ENCODE assay signal across 16 mouse cellular contexts in the genomic region with DNA sequence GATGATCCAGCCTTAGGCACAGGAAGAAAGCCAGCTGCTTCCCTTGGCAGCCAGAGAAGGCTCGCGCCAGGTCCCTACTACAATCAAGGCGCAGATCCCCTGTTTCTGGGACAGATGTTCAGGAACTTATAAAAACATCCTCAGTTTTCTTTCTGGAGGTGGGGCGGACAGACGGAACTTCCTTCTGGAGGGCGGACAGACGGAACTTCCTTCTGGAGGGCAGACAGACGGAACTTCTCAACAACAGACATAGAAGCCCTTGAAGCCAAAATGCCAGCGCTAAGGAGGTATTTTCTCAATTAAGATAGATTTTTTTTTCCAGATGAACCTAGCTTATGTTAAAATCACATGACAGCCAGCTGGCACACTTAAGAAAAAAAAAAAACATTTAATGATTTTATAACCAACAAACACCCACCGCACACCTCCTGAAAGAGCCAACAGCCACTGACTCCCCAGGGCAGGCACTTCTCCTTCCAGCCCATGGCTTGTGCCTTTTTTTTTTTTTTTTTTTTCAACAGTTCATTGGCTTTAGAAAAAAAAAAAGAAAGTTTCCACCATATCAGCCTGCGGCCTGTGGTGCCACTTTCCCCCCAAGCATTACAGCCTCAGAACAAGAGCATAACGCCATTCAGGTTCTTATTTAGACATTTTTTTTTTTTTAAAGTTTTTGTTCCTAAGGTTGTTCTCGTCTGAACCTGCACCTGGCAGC. TPM values are rescaled to one million over a fixed set of nuclear protein-coding genes. Genes with fewer than 3 reads are reported as not detected.
DNase-seq lines count a peak whose midpoint lies in the region; ATAC-seq and TF ChIP-seq lines count a peak whose summit lies in the region.
"Had no signal": no experiment of that assay in that cellular context is flagged by ENCODE, and none has a peak within 500 bp of the region (broad histone marks: within the 10 kb centered on the region; RNA-seq: fewer than 3 reads in every experiment).

No protein-coding gene starts in this region.

- no peak for TF ChIP-seq POLR2A in liver, adult 2 months (IDR thresholded peaks at IDR 0.05; ENCODE audit: extremely low read depth, insufficient read depth, low read length)

- intact Hi-C loops in heart, postnatal 25 days (cut with DNase I), result no loop called here

- no peaks in the 10 kb centered on the region for H3K9me3 ChIP-seq in intestine, embryonic 15.5 days
- H3K9me3 ChIP-seq: stomach, embryonic 15.5 days had no signal

- H3K36me3 ChIP-seq in liver, adult 2 months (ENCODE audit: control insufficient read depth, insufficient read depth, low read length), result no peaks in the 10 kb centered on the region
- no peaks in the 10 kb centered on the region for H3K36me3 ChIP-seq in intestine, embryonic 15.5 days
- H3K36me3 ChIP-seq: stomach, embryonic 15.5 days had no signal

- TF ChIP-seq CTCF in liver, adult 2 months (IDR thresholded peaks at IDR 0.05; ENCODE audit: low read depth, low read length), result no peak

- peak; percentile 62 for ATAC-seq in megakaryocyte, adult 5-6 weeks (ENCODE audit: poor library complexity, severe bottlenecking)
- ATAC-seq in intestine, embryonic 15.5 days, result no peak
- ATAC-seq: CD4-positive, CD25-positive, alpha-beta regulatory T cell, adult 4 months; intestine, embryonic 16.5 days had no signal

- no peak overlapping the region for H3K9ac ChIP-seq in liver, adult 2 months (ENCODE audit: low read depth, low read length)
- H3K9ac ChIP-seq in intestine, embryonic 15.5 days, result no peak overlapping the region
- H3K9ac ChIP-seq: liver, embryonic 14.5 days; stomach, embryonic 15.5 days had no signal

- H3K4me1 ChIP-seq in liver, adult 2 months (ENCODE audit: control insufficient read depth, insufficient read depth, low read length), result no peaks in the 10 kb centered on the region
- H3K4me1 ChIP-seq in intestine, embryonic 15.5 days (replicated peaks), result no peaks in the 10 kb centered on the region
- H3K4me1 ChIP-seq: stomach, embryonic 15.5 days had no signal

- peak; percentile 13 to 24 for DNase-seq in heart, adult 18-20 months
- DNase-seq in heart, postnatal 25 days (ENCODE audit: low spot score), result no peak
- peak; percentile 14 for DNase-seq in liver, adult 2 months (ENCODE audit: extremely low read depth, low read depth, low spot score)
- no peak for DNase-seq in liver
- peak; percentile 17 for DNase-seq in brain, adult 2 months (ENCODE audit: low read depth, low spot score)
- DNase-seq: gastrocnemius, postnatal 10 days; heart, postnatal 36 days; right cerebral cortex, postnatal 25 days; thymus, postnatal 25 days had no signal

- H3K27me3 ChIP-seq in liver, adult 2 months (ENCODE audit: control insufficient read depth, insufficient read depth, low read length), result no peaks in the 10 kb centered on the region
- no peaks in the 10 kb centered on the region for H3K27me3 ChIP-seq in intestine, embryonic 15.5 days (replicated peaks)
- H3K27me3 ChIP-seq: stomach, embryonic 15.5 days had no signal

- no peak overlapping the region for H3K27ac ChIP-seq in liver, adult 2 months (replicated peaks; ENCODE audit: insufficient read depth, low read depth, low read length)
- H3K27ac ChIP-seq in intestine, embryonic 15.5 days, result no peak overlapping the region
- H3K27ac ChIP-seq: liver, embryonic 14.5 days; stomach, embryonic 15.5 days had no signal

- WGBS in liver, adult 2 months, result 87% methylated on average over 13 of the region's 13 CpGs
- 77% methylated on average over 13 of the region's 13 CpGs for WGBS in intestine, embryonic 15.5 days

- no peak overlapping the region for H3K4me2 ChIP-seq in intestine, embryonic 15.5 days (replicated peaks)
- H3K4me2 ChIP-seq: midbrain, embryonic 11.5 days; stomach, embryonic 15.5 days had no signal

- no peak overlapping the region for H3K4me3 ChIP-seq in liver, adult 2 months (ENCODE audit: insufficient read depth, low read depth, low read length)
- no peak overlapping the region for H3K4me3 ChIP-seq in intestine, embryonic 15.5 days (replicated peaks)
- H3K4me3 ChIP-seq: stomach, embryonic 15.5 days had no signal

- H3K79me2 ChIP-seq in liver, adult 2 months (ENCODE audit: control insufficient read depth, insufficient read depth, low read length), result no peaks in the 10 kb centered on the region

RNA-seq across cellular contexts. Expression of a gene that starts 34.8 kb away (rescaled TPM):
- 10 to 100 TPM; 30.5 to 33.9 TPM for total RNA-seq in heart, adult 18-20 months (2021)
- total RNA-seq in heart, postnatal 25 days (2021), result 10 to 100 TPM; 23.6 to 27.5 TPM
- total RNA-seq in liver, adult 2 months (2014; rRNA removed), result 24.6 and 34.5 TPM in 2 replicates
- polyA plus RNA-seq in liver, adult 2 months (2012; rRNA removed), result 2.8 and 3.1 TPM in 2 replicates
- total RNA-seq in megakaryocyte, adult 5-6 weeks (2015), result 11.6 and 16.4 TPM in 2 replicates
- total RNA-seq in megakaryocyte, adult 5-6 weeks (2017), result 27.0 and 34.0 TPM in 2 replicates
- 45.8 and 48.1 TPM in 2 replicates for polyA plus RNA-seq in intestine, embryonic 15.5 days (2015; fragmentation: Nextera tagmentation; extraction: Ambion mirVana)

Comparison
In these comparisons a context has a peak if more than half of its experiments do, and no peak if none do; other contexts are left out.
1. DNase-seq: peak in heart, adult 18-20 months (2 of 2), liver, adult 2 months (single experiment) and brain, adult 2 months (single experiment); none in heart, postnatal 25 days (single experiment) and liver (single experiment).